Comparison of ENCODE assay signal across 24 mouse cellular contexts in the genomic region with DNA sequence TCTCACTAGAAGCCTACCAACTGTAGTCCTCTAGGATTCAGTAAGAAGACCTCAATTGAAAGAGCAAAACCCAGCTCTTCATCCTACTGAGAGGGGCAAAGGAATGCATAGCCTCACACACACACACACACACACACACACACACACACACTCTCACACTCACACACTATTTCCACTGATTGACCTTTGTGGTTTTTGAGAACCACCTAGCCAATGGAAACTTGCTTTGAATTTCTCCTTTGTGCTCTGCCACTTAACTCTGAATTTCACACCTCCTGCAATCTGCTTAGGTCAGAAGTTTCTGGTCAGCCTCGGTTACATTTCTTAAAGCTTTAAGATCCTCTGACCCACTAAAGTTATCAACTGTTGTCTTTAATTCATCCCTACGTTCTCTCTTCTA. TPM values are rescaled to one million over a fixed set of nuclear protein-coding genes. Genes with fewer than 3 reads are reported as not detected.
DNase-seq lines count a peak whose midpoint lies in the region; ATAC-seq and TF ChIP-seq lines count a peak whose summit lies in the region.
"Had no signal": no experiment of that assay in that cellular context is flagged by ENCODE, and none has a peak within 500 bp of the region (broad histone marks: within the 10 kb centered on the region; RNA-seq: fewer than 3 reads in every experiment).

No protein-coding gene starts in this region.

- no peak overlapping the region for H3K4me3 ChIP-seq in CH12.LX (replicated peaks in 1 of 3; ENCODE audit: low read depth in 2 of 3, low read length in 2 of 3, poor library complexity in 1 of 3)
- H3K4me3 ChIP-seq in liver, embryonic 12.5 days, result no peak overlapping the region
- H3K4me3 ChIP-seq: forebrain, embryonic 10.5 days; forebrain, embryonic 13.5 days; heart, embryonic 12.5 days; heart, embryonic 15.5 days; intestine, embryonic 15.5 days had no signal

- in situ Hi-C loops in CH12.LX (cut with MboI; ENCODE audit: low pct_ligation_motif_present, low pct_unique_long_range_greater_than_20kb, low sequenced_read_pairs), result no loop called here

- dilution Hi-C loops in CH12.LX (cut with MboI; ENCODE audit: extremely low pct_ligation_motif_present, extremely low pct_unique_long_range_greater_than_20kb, low sequenced_read_pairs), result no loop called here

- no peaks in the 10 kb centered on the region for H3K9me3 ChIP-seq in CH12.LX (replicated peaks; ENCODE audit: low read length)
- no peaks in the 10 kb centered on the region for H3K9me3 ChIP-seq in liver, embryonic 12.5 days (replicated peaks)
- H3K9me3 ChIP-seq: forebrain, embryonic 10.5 days; forebrain, embryonic 13.5 days; heart, embryonic 12.5 days; heart, embryonic 15.5 days; intestine, embryonic 15.5 days had no signal

- H3K79me2 ChIP-seq in CH12.LX (replicated peaks; ENCODE audit: control insufficient read depth, extremely low read depth, insufficient read depth, poor library complexity, severe bottlenecking), result no peaks in the 10 kb centered on the region

- no peaks in the 10 kb centered on the region for H3K36me3 ChIP-seq in CH12.LX (replicated peaks in 1 of 2; ENCODE audit: control insufficient read depth in 1 of 2, insufficient read depth in 1 of 2, low read length in 1 of 2)
- no peaks in the 10 kb centered on the region for H3K36me3 ChIP-seq in liver, embryonic 12.5 days
- H3K36me3 ChIP-seq: forebrain, embryonic 10.5 days; heart, embryonic 12.5 days; heart, embryonic 15.5 days; intestine, embryonic 15.5 days had no signal

- H3K4me1 ChIP-seq in CH12.LX (ENCODE audit: control insufficient read depth in 1 of 2, insufficient read depth in 2 of 2), result peaks cover 2 to 11% of the 10 kb centered on the region in 2 experiments; a peak in 2 of 4 replicates
- no peaks in the 10 kb centered on the region for H3K4me1 ChIP-seq in liver, embryonic 12.5 days
- H3K4me1 ChIP-seq: forebrain, embryonic 10.5 days; forebrain, embryonic 13.5 days; heart, embryonic 15.5 days; intestine, embryonic 15.5 days had no signal

- DNase-seq in CD4-positive, CD25-positive, alpha-beta regulatory T cell, adult 2 months (ENCODE audit: low read depth, low spot score), result peak; percentile 40
- no peak for DNase-seq in CH12.LX (ENCODE audit: extremely low read depth)
- no peak for DNase-seq in kidney, adult 11 months
- DNase-seq in adrenal gland, adult 8-10 months, result no peak
- DNase-seq: adrenal gland, postnatal 10 days; adrenal gland, postnatal 36 days; cerebellum, adult 18-20 months; cerebellum, adult 9-10 months; cerebellum, postnatal 14 days; gastrocnemius, postnatal 14 days; heart, adult 18-20 months; heart, postnatal 10 days; heart, postnatal 4 days had no signal

- H3K4me2 ChIP-seq in CH12.LX (ENCODE audit: insufficient read depth, low read depth, poor library complexity, severe bottlenecking), result no peak overlapping the region
- H3K4me2 ChIP-seq in liver, embryonic 12.5 days, result no peak overlapping the region
- H3K4me2 ChIP-seq: forebrain, embryonic 13.5 days; heart, embryonic 12.5 days; heart, embryonic 15.5 days; hindbrain, embryonic 14.5 days; intestine, embryonic 15.5 days had no signal

- no peak overlapping the region for H3K9ac ChIP-seq in CH12.LX (ENCODE audit: insufficient read depth, low read depth)
- H3K9ac ChIP-seq in liver, embryonic 12.5 days, result no peak overlapping the region
- H3K9ac ChIP-seq: forebrain, embryonic 13.5 days; heart, embryonic 12.5 days; heart, embryonic 15.5 days; hindbrain, embryonic 14.5 days; intestine, embryonic 15.5 days had no signal

- TF ChIP-seq CTCF in CH12.LX (conservative IDR thresholded peaks at IDR 0.05 in 1 of 2, IDR thresholded peaks at IDR 0.05 in 1 of 2; ENCODE audit: low read depth in 2 of 2, low read length in 2 of 2), result no peak

- ATAC-seq in megakaryocyte, adult 5-6 weeks (ENCODE audit: poor library complexity, severe bottlenecking), result peak; percentile 27; the same call in 1 of the 2 replicates
- no peak for ATAC-seq in liver, embryonic 12.5 days
- ATAC-seq: activated CD4-positive, CD25-positive, alpha-beta regulatory T cell, adult 4 months; forebrain, embryonic 13.5 days; forebrain, embryonic 16.5 days; hindbrain, postnatal 0 days; intestine, embryonic 15.5 days had no signal

- no peak overlapping the region for H3K27ac ChIP-seq in CH12.LX (ENCODE audit: insufficient read depth, low read depth)
- no peak overlapping the region for H3K27ac ChIP-seq in liver, embryonic 12.5 days
- H3K27ac ChIP-seq: forebrain, embryonic 10.5 days; forebrain, embryonic 13.5 days; heart, embryonic 15.5 days; hindbrain, embryonic 14.5 days; hindbrain, postnatal 0 days; intestine, embryonic 15.5 days had no signal

- TF ChIP-seq EP300 in CH12.LX (IDR thresholded peaks at IDR 0.05; ENCODE audit: low read length), result peak; percentile 93

- 51% methylated on average over 2 of the region's 2 CpGs for WGBS in liver, embryonic 12.5 days (ENCODE audit: insufficient replicate concordance)

- no peak for TF ChIP-seq RAD21 in CH12.LX (IDR thresholded peaks at IDR 0.05; ENCODE audit: low read depth, low read length)

- no peaks in the 10 kb centered on the region for H3K27me3 ChIP-seq in CH12.LX (replicated peaks)
- H3K27me3 ChIP-seq in liver, embryonic 12.5 days (replicated peaks), result no peaks in the 10 kb centered on the region
- H3K27me3 ChIP-seq: forebrain, embryonic 13.5 days; heart, embryonic 12.5 days; heart, embryonic 15.5 days; intestine, embryonic 15.5 days had no signal

- no peak for TF ChIP-seq POLR2A in CH12.LX (IDR thresholded peaks at IDR 0.05; ENCODE audit: low read depth, low read length)

TF ChIP-seq in CH12.LX, 34 proteins besides CTCF, POLR2A, EP300 and RAD21:
- TF ChIP-seq CHD1 (IDR thresholded peaks at IDR 0.05; ENCODE audit: low read depth, low read length) (no peak), PAX5 (IDR thresholded peaks at IDR 0.05; ENCODE audit: low read length) (no peak), ZNF384 (IDR thresholded peaks at IDR 0.05; ENCODE audit: low read depth, low read length) (no peak), MYC (IDR thresholded peaks at IDR 0.05; ENCODE audit: low read depth, low read length) (peak; percentile 55; the same call in 1 of the 2 replicates), IRF4 (IDR thresholded peaks at IDR 0.05; ENCODE audit: low read depth, low read length) (peak; percentile 69), RCOR1 (conservative IDR thresholded peaks at IDR 0.05; ENCODE audit: low read depth, low read length) (no peak), MAFK (IDR thresholded peaks at IDR 0.05; ENCODE audit: insufficient replicate concordance, low read length) (peak; percentile 80), GABPA (IDR thresholded peaks at IDR 0.05; ENCODE audit: insufficient replicate concordance, low read depth, low read length) (no peak), TCF12 (IDR thresholded peaks at IDR 0.05; ENCODE audit: low read depth, low read length) (peak; percentile 32; the same call in 1 of the 2 replicates), CHD2 (IDR thresholded peaks at IDR 0.05; ENCODE audit: low read length) (peak; percentile 62; the same call in 1 of the 2 replicates), BHLHE40 (IDR thresholded peaks at IDR 0.05; ENCODE audit: low read depth, low read length) (peak; percentile 61), JUN (IDR thresholded peaks at IDR 0.05; ENCODE audit: insufficient read depth, low read depth, low read length) (peak; percentile 29; the same call in 1 of the 2 replicates), SMC3 (IDR thresholded peaks at IDR 0.05; ENCODE audit: low read depth, low read length) (no peak), ETS1 (conservative IDR thresholded peaks at IDR 0.05; ENCODE audit: low read depth, low read length) (no peak; the same call in 1 of the 2 replicates), MEF2A (IDR thresholded peaks at IDR 0.05; ENCODE audit: borderline replicate concordance, low read depth, low read length) (peak; percentile 74)
TF ChIP-seq in CH12.LX: peak in this region for 8.

RNA-seq across cellular contexts. Expression of a gene that starts 12.3 kb away (rescaled TPM):
- total RNA-seq in CH12.LX (2012; rRNA removed) (81.9 and 84.0 TPM in 2 replicates), CH12.LX (2014; rRNA removed) (109 and 124 TPM in 2 replicates)
- 85.6 and 97.0 TPM in 2 replicates for polyA plus RNA-seq in CH12.LX (2012; ENCODE audit: insufficient read length, low read depth)
- total RNA-seq in megakaryocyte, adult 5-6 weeks (2015), result 60.8 and 78.6 TPM in 2 replicates
- total RNA-seq in megakaryocyte, adult 5-6 weeks (2017), result 96.4 and 99.5 TPM in 2 replicates
- 55.7 and 55.8 TPM in 2 replicates for polyA plus RNA-seq in liver, embryonic 12.5 days (2016; fragmentation: Nextera tagmentation; extraction: Ambion mirVana)
- total RNA-seq in adrenal gland, adult 8-10 months (2022), result 10 to 100 TPM; 27.9 to 45.9 (median 34.6) TPM
